Mouse (Mus musculus): ENCODE data around the gene Mis12. TPM values are rescaled to one million over a fixed set of nuclear protein-coding genes. Genes with fewer than 3 reads are reported as not detected.

Mis12 gene
- polyA plus RNA-seq, 1 experiment: 11.0 TPM

GRCm38 (mm10) chr11:71004316-71004773, 15.1 kb upstream of the Mis12 start, which contains the start of gene Dhx33:
Gene Dhx33 (minus strand): TSS chr11:71004437.
- H3K36me3 ChIP-seq (ENCODE audit: control insufficient read depth, insufficient read depth): peaks cover 7% of the 10 kb centered on the region
- H3K4me2 ChIP-seq (ENCODE audit: low read depth): peak within 1 kb of the TSS; percentile 91
- H3K27me3 ChIP-seq (ENCODE audit: control insufficient read depth, insufficient read depth, insufficient read length): no peaks in the 10 kb centered on the region
- H3ac ChIP-seq (ENCODE audit: control insufficient read depth, insufficient read length): peak within 1 kb of the TSS; percentile 54
- no peak for TF ChIP-seq TCF12 (IDR thresholded peaks at IDR 0.05; ENCODE audit: insufficient read depth, poor library complexity, severe bottlenecking)
- TF ChIP-seq USF1 (IDR thresholded peaks at IDR 0.05; ENCODE audit: low read depth): peak; percentile 69
- no peak for TF ChIP-seq TCF3 (IDR thresholded peaks at IDR 0.05; ENCODE audit: insufficient read length, low read depth)
- no peak for TF ChIP-seq MYOG (IDR thresholded peaks at IDR 0.05; ENCODE audit: control insufficient read depth in 1 of 3, insufficient read depth in 1 of 3, insufficient read length in 2 of 3, low read depth in 2 of 3)
- peak; percentile 85 for TF ChIP-seq POLR2A (IDR thresholded peaks at IDR 0.05; ENCODE audit: insufficient read length, low read depth)
- no peak for TF ChIP-seq REST (IDR thresholded peaks at IDR 0.05; ENCODE audit: insufficient read depth, insufficient read length)
- TF ChIP-seq MAX (IDR thresholded peaks at IDR 0.05; ENCODE audit: low read depth): peak; percentile 91
- TF ChIP-seq POLR2AphosphoS2 (IDR thresholded peaks at IDR 0.05; ENCODE audit: insufficient read length, low read depth): peak; percentile 90
- peak; percentile 64 for TF ChIP-seq SRF (IDR thresholded peaks at IDR 0.05; ENCODE audit: control insufficient read depth, insufficient read length, low read depth)
- TF ChIP-seq CEBPB (IDR thresholded peaks at IDR 0.05; ENCODE audit: insufficient read depth, poor library complexity, severe bottlenecking): peak; percentile 94
- no peak for TF ChIP-seq MYOD1 (IDR thresholded peaks at IDR 0.05; ENCODE audit: control insufficient read depth in 1 of 3, insufficient read length in 2 of 3, low read depth in 2 of 3)
- TF ChIP-seq E2F4 (IDR thresholded peaks at IDR 0.05; ENCODE audit: insufficient read depth): no peak
- peaks cover 33% of the 10 kb centered on the region for H3K79me2 ChIP-seq (ENCODE audit: control insufficient read depth, insufficient read depth)
- peak within 1 kb of the TSS; percentile 68 for H3K4me3 ChIP-seq

- peaks cover 28% of the 10 kb centered on the region for H3K79me2 ChIP-seq (ENCODE audit: control insufficient read depth, insufficient read depth)
- no peak overlapping the region for H3ac ChIP-seq (ENCODE audit: control insufficient read depth, insufficient read length)
- TF ChIP-seq POLR2A (IDR thresholded peaks at IDR 0.05; ENCODE audit: insufficient read length, low read depth) (no peak), POLR2AphosphoS2 (IDR thresholded peaks at IDR 0.05; ENCODE audit: insufficient read length, low read depth) (peak; percentile 9), USF1 (IDR thresholded peaks at IDR 0.05; ENCODE audit: low read depth) (no peak)
- peaks cover 4% of the 10 kb centered on the region for H3K36me3 ChIP-seq (ENCODE audit: control insufficient read depth, insufficient read depth)
- H3K4me3 ChIP-seq: peak overlapping the region; percentile 68
- peak overlapping the region; percentile 71 for H3K4me2 ChIP-seq (ENCODE audit: low read depth)
- H3K27me3 ChIP-seq (ENCODE audit: control insufficient read depth, insufficient read depth, insufficient read length): no peaks in the 10 kb centered on the region
These were observed 14.4 kb upstream of the Mis12 start for GRCm38 (mm10) chr11:71005046-71005445.

GRCm38 (mm10) chr11:71007026-71007425, 12.4 kb upstream of the Mis12 start:
- no peak overlapping the region for H3K4me3 ChIP-seq

GRCm38 (mm10) chr11:71007831-71008230, 11.6 kb upstream of the Mis12 start:
- H3K36me3 ChIP-seq (ENCODE audit: control insufficient read depth, insufficient read depth): peaks cover 19% of the 10 kb centered on the region

More at GRCm38 (mm10) chr11:71007026-71007425, 12.4 kb upstream of the Mis12 start:
- H3K27me3 ChIP-seq (ENCODE audit: control insufficient read depth, insufficient read depth, insufficient read length): no peaks in the 10 kb centered on the region
- H3K4me2 ChIP-seq (ENCODE audit: low read depth): no peak overlapping the region
- no peak for TF ChIP-seq CEBPB (IDR thresholded peaks at IDR 0.05; ENCODE audit: insufficient read depth, poor library complexity, severe bottlenecking)
- TF ChIP-seq POLR2AphosphoS2 (IDR thresholded peaks at IDR 0.05; ENCODE audit: insufficient read length, low read depth): no peak
- no peak for TF ChIP-seq SRF (IDR thresholded peaks at IDR 0.05; ENCODE audit: control insufficient read depth, insufficient read length, low read depth)
- H3ac ChIP-seq (ENCODE audit: control insufficient read depth, insufficient read length): no peak overlapping the region
- H3K36me3 ChIP-seq (ENCODE audit: control insufficient read depth, insufficient read depth): peaks cover 11% of the 10 kb centered on the region
- H3K79me2 ChIP-seq (ENCODE audit: control insufficient read depth, insufficient read depth): peaks cover 17% of the 10 kb centered on the region

GRCm38 (mm10) chr11:71008321-71008720, 11.1 kb upstream of the Mis12 start:
- peaks cover 20% of the 10 kb centered on the region for H3K36me3 ChIP-seq (ENCODE audit: control insufficient read depth, insufficient read depth)

More at GRCm38 (mm10) chr11:71007831-71008230, 11.6 kb upstream of the Mis12 start:
- H3K79me2 ChIP-seq (ENCODE audit: control insufficient read depth, insufficient read depth): peaks cover 9% of the 10 kb centered on the region
- no peaks in the 10 kb centered on the region for H3K27me3 ChIP-seq (ENCODE audit: control insufficient read depth, insufficient read depth, insufficient read length)
- TF ChIP-seq REST (IDR thresholded peaks at IDR 0.05; ENCODE audit: insufficient read depth, insufficient read length) (no peak), POLR2A (IDR thresholded peaks at IDR 0.05; ENCODE audit: insufficient read length, low read depth) (no peak), TCF12 (IDR thresholded peaks at IDR 0.05; ENCODE audit: insufficient read depth, poor library complexity, severe bottlenecking) (no peak), E2F4 (IDR thresholded peaks at IDR 0.05; ENCODE audit: insufficient read depth) (no peak)
- no peak overlapping the region for H3K4me3 ChIP-seq
- no peak overlapping the region for H3ac ChIP-seq (ENCODE audit: control insufficient read depth, insufficient read length)
- H3K4me2 ChIP-seq (ENCODE audit: low read depth): no peak overlapping the region

More at GRCm38 (mm10) chr11:71008321-71008720, 11.1 kb upstream of the Mis12 start:
- Histone ChIP-seq H3K27me3 (ENCODE audit: control insufficient read depth, insufficient read depth, insufficient read length) (no peaks in the 10 kb centered on the region), H3ac (ENCODE audit: control insufficient read depth, insufficient read length) (no peak overlapping the region), H3K4me3 (no peak overlapping the region), H3K79me2 (ENCODE audit: control insufficient read depth, insufficient read depth) (peaks cover 4% of the 10 kb centered on the region), H3K4me2 (ENCODE audit: low read depth) (no peak overlapping the region)
- TF ChIP-seq REST (IDR thresholded peaks at IDR 0.05; ENCODE audit: insufficient read depth, insufficient read length) (no peak), TCF12 (IDR thresholded peaks at IDR 0.05; ENCODE audit: insufficient read depth, poor library complexity, severe bottlenecking) (no peak), TCF3 (IDR thresholded peaks at IDR 0.05; ENCODE audit: insufficient read length, low read depth) (no peak), MYOD1 (IDR thresholded peaks at IDR 0.05; ENCODE audit: control insufficient read depth in 1 of 3, insufficient read length in 2 of 3, low read depth in 2 of 3) (no peak), USF1 (IDR thresholded peaks at IDR 0.05; ENCODE audit: low read depth) (no peak), CEBPB (IDR thresholded peaks at IDR 0.05; ENCODE audit: insufficient read depth, poor library complexity, severe bottlenecking) (no peak), MYOG (IDR thresholded peaks at IDR 0.05; ENCODE audit: control insufficient read depth in 1 of 3, insufficient read depth in 1 of 3, insufficient read length in 2 of 3, low read depth in 2 of 3) (no peak), MAX (IDR thresholded peaks at IDR 0.05; ENCODE audit: low read depth) (no peak), SRF (IDR thresholded peaks at IDR 0.05; ENCODE audit: control insufficient read depth, insufficient read length, low read depth) (no peak), POLR2A (IDR thresholded peaks at IDR 0.05; ENCODE audit: insufficient read length, low read depth) (no peak), POLR2AphosphoS2 (IDR thresholded peaks at IDR 0.05; ENCODE audit: insufficient read length, low read depth) (no peak), E2F4 (IDR thresholded peaks at IDR 0.05; ENCODE audit: insufficient read depth) (no peak)
